Mouse (Mus musculus): ENCODE data around the gene Gtf2h1.

Gtf2h1 gene

DNA sequence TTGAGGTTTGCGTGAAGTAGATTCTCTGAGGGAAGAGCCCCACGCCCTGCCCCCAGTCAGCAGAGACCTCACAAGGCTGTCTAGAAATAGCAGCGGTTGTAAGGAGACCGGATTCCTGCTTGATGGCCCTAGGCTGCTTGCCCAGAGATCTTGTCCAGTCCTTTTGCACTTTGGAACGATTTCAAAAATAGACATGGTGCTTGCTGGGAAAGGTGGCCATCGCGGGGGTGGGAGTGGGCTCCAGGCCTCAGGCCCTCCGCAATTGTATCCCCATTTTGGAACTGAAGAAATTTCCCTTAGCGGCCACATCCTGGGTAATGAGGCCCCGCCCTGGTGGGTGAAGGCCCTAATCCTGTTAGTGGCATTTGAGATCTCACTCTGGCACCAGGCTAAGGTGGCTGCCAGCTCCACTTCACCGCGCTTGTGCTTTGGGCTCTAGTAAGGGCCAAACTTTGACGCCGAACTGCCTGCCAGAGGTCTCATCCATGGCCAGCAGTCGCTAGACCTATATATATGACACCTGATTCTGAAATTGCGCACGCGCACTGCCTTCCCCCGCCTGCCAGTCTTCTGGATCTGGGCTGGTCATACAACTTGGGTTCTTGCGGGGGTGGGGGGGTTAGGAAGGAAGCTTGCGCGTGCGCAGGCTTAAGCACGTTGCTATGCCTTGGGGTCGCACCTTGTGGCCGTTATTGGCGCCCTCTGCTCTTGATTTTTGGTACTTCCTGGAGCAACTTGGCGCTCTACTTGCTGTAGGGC is 50.8 kb downstream of the Gtf2h1 start:
- 0 out of 2 replicates have a peak, but pooled peaks have one; percentile 53 for ATAC-seq (ENCODE audit: insufficient number of reproducible peaks, low FRiP score, low TSS enrichment)

DNA sequence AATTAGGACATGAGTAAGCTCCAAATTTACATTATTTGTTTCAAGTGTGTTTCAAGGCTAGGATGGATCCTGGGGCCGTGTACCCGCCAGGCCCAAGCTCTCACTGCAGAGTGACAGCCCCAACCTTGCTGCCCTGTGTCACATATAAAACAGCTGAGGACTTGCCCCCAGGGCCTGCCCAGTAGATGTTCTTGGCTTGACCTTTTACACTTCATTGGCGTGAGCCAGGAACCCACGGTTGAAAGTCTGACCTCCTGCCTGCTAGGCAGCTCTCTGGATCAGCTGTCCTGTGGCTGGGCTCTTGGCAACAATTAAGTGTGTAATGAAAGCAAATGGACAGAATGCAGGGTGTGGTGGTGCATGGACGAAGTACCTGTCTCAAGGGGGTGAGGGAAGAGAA is 53.4 kb downstream of the Gtf2h1 start:
- no peak for ATAC-seq (ENCODE audit: insufficient number of reproducible peaks, low FRiP score, low TSS enrichment)

DNA sequence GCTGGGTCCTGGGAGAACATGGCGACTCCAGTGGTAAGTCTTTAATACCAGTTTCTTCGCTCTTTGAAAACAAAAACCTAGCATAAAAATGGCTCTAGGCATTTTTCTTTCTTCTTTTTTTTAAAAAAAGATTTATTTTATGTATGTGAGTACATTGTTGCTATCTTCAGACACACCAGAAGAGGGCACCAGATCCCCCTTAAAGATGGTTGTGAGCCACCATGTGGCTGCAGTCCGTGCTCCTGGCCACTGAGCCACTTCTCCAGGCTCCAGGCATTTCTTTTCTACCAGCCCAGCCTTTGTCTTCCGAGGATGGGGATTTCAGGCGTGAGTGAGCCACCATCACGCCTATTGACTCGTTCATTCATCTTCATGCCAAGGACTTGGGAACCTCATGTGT is 55.1 kb downstream of the Gtf2h1 start:
- ATAC-seq (ENCODE audit: insufficient number of reproducible peaks, low FRiP score, low TSS enrichment) = no peak

DNA sequence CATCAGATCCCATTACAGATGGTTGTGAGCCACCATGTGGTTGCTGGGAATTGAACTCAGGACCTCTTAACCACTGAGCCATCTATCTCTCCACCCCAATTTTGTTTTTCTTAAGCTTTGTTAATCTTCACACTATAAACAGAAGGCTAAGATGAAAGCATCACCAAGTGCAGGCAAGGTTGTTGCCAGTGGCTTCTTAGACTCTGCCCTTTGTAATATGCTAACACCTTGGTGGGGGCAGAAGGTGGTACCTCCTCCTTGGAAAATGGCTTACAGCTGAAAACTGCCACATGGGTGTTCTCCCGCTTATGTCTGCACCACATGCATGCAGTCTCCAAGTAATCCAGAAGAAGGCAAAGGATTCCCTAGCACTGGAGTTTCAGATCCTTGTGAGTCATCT is 56.8 kb downstream of the Gtf2h1 start:
- no peak for ATAC-seq (ENCODE audit: insufficient number of reproducible peaks, low FRiP score, low TSS enrichment)

DNA sequence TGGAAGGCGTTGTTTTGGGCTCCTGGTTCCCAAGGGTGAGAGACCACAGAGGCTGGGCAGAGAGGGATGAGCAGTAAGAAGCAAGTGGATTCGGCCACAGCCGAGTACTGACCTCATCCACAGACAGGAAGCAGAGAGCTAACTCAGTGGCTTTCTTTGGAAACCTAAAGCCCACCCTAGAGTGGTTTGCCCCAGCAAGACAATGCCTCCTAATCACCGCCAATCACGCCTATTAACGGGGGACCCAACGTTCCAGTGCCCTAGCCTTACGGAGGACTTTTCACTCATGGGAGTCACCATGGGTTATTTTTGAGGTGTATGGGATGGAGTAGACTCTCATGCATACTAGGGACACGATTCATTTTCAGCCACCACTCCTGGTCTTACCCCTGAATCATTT is 57.5 kb downstream of the Gtf2h1 start:
- no peak for ATAC-seq (ENCODE audit: insufficient number of reproducible peaks, low FRiP score, low TSS enrichment)

DNA sequence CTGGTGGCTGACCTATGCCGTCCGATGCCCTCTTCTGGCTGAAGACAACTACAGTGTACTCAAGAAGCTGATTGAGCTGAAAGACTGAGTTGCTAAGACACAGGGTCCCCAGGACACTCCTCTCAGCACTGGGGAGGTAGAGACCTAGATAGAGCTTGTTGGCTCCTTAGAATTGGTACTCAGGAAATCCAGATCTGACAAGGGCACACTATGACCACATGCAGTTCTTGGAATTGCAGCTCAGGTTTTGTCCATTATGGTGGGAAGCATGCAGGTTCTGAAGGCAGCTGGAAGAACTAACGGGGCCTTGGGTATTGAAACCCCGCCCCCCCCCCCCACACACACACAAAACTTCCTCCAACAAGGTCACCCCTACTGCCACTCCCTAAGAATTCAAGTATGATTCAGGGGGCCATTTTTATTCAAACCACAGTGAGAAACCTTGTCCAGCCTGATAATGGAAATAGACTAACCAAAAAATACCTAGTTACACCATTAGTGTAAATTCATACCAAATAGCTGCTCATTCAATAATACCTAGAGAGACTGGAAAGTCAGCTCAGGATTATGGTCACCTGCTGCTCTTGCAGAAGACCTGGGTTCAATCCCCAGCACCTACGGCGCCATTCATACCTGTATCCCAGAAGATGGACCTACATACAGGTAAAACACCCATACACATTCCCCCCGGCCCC is 60.1 kb downstream of the Gtf2h1 start:
- ATAC-seq (ENCODE audit: insufficient number of reproducible peaks, low FRiP score, low TSS enrichment) = no peak

DNA sequence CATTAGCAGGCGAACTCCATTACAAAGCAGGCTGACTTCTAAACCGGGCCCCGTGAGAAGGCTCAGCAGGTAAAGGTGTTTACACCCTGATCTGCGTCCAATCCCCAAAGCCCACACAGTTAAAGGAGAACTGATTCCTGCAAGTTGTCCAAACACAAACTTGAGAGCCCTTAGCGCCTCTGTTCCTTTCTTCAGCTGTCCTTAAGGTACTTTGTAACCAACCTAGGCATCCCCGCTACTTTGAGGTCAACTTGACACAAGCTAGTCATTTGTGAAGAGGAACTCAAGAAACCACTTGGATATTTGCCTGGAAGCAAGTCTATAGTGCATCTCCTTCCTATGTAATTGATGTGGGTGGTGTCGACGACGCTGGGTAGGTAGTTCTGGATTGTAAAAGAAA is 61.5 kb downstream of the Gtf2h1 start:
- no peak for ATAC-seq (ENCODE audit: insufficient number of reproducible peaks, low FRiP score, low TSS enrichment)

DNA sequence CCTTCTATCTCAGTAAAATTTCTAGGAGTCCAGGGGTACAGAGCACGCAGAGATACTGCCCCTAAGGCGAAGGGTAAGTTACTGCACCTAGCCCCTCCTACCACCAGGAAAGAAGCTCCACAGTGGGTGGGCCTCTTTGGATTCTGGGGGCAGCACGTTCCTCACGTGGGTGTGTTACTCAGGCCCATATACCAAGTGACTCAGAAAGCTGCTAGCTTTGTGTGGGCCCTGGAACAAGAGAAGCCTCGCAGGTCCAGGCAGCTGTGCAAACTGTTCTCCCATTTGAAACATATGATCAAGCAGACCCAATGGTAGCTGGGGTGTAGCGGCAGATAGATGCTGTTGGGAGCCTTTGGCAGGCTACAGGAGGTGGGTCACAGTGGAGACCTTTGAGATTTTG is 63.1 kb downstream of the Gtf2h1 start:
- no peak for ATAC-seq (ENCODE audit: insufficient number of reproducible peaks, low FRiP score, low TSS enrichment)

DNA sequence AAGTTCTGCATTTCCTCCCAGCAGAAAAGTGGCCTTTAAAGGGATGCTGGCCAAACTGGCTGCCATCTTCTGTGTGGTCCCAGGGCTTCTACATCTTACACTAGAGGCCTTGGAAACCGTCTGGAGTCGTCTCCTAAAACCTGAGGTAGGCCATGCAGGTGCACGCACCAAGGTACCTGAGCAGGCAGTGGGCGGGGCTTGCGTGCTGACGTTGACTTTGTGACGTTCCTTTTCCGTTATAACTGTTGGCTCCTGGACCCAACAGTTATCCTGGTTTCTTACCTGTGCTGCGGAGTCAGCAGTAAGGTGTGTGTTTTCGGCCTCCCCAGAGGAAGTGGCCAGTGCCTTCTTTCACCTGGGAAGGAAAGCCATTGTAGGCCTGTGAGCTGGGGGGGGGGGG is 65.1 kb downstream of the Gtf2h1 start, which contains the start of gene Ldhc:
Gene Ldhc (plus strand): TSS at position 208 of the 400 bp plus-strand sequence.
- ATAC-seq (ENCODE audit: insufficient number of reproducible peaks, low FRiP score, low TSS enrichment) = no peak

GRCm38 (mm10) chr7:46871988-46872387 is 76.1 kb downstream of the Gtf2h1 start:
- no peak for ATAC-seq (ENCODE audit: insufficient number of reproducible peaks, low FRiP score, low TSS enrichment)
